Mouse (Mus musculus): ENCODE data around the gene Pepd.

The Pepd gene

DNA sequence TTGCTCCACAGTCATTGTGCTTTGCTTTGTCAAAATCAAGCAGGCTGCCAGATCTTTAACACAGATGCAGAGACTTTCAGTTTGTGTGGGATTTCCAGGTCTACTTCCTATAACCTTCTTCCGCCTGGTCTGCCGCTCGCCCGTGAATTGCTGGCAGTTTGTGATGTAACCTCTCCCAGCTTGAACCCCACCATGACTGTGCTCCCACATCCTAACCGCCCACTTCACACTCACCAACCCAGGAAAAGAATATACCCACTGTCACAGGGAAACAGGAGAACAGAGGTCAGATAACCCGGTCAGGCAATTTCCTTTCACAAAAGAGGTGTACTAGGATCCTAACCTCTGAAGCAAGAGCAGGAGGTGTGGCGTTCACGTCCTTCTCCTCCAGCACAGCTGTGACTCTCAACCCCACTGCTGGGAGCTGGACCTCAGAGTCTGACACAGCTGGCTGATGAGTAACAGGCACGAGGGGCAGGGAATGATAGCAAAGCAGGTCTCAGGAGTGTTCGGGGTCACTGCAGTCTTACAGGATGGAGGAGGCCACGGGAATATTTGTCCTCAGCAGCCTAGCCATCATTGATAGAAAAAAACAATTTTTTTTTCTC, 72.5 kb downstream of the Pepd start:
- no peak for DNase-seq

DNA sequence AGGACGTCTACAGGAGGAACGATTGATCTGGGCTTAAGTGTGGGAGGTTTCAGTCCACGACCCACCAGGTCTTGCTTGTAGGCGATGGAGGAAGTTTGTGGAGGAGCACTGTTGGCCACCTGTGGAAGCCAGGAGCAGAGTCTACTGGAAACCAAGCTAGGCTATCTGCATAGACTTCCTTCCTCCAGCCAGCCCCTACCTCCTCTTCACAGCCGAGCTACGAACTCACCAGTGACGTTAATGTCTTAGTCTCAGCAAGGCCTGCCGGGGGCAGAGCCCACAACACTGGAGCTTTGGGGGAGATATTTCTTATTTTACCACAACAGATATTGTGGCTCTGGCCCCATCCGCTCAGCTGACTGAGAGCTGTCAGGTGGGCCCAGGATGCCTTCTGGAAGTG, 73.0 kb downstream of the Pepd start:
- DNase-seq: no peak

DNA sequence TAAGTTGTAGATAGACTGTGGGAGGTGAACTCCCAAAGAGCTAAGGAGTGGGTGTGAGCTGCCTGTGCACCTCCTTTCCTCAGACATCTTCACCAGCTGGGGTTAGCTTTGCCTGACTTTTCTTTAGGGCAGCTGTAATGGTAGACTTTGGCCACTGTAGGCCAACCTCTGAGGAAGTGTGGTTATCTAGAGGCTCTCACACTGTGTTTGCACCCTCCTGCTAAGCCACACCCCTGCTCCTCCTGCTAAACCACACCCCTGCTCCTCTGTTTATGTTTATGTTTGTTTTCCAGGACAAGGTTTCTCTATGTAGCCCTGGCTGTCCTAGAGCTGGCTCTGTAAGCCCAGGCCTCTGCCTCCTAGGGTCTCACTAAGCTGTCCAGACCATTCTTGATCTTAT, 73.5 kb downstream of the Pepd start:
- no peak for DNase-seq

DNA sequence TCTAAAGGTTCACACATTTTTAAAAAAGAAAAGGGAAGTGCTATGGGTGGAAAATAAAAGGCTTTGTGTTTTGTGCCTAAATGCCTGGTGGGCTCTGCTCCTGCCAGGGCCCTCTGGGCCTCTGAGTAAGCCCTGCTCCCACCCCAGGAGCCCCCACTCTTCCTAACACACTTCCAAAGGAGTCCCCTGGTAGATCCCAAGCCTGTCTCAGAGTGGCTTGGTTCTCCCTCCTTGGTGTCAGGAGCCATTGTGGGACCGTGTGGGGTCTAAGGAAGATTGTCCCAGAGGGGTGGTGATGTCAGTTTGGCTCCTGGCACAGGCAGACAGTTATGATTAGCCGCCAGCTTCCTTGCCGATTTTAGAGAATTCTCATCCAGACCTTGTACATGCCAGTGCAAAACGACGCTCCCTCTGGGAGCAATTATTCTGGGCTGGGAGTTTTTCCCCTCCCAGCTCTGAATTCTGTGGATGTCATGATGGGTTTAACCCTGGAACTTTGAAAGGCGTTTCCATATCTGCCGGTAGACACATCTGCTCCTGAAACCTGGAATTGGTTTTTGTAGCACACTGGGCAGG, 74.5 kb downstream of the Pepd start:
- DNase-seq: no peak

DNA sequence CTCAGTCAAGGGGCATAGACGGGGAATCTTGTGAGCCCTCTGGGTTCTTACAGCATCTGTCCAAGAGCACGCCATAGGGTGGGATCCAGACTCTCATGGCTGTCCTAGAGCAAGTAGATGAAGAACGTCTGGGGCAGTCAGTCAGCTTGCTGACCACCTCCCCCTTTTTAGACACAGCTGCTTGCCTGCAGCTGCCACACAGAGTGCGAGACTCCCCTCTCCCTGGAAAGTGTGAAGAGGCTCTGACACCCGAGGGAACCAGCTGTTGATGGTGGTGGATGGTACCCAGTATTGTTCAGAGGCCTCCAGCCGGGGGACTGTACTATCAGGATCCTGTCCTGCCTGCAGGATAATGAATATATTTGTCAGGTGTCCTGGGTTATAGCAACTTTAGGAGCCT, 75.1 kb downstream of the Pepd start:
- no peak for DNase-seq

DNA sequence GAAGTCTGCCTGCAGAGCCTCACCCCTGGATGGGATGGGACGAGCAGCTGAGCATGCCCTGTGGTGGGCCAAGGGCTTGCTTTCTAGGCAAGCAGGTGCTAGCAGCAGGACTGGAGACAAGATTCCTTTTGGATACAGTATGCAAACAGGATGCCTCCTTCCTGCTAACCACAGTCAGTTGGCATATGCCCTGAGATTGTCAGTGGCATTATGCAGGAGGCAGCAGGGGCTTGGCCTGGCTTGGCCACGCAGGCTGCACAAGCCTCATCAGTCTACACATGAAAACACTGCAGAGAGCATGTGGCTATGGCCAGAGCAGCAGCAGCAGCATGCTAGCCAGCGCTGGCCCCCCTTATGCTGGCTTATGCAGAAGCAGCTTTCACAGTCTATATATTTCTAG, 76.3 kb downstream of the Pepd start:
- DNase-seq: no peak

DNA sequence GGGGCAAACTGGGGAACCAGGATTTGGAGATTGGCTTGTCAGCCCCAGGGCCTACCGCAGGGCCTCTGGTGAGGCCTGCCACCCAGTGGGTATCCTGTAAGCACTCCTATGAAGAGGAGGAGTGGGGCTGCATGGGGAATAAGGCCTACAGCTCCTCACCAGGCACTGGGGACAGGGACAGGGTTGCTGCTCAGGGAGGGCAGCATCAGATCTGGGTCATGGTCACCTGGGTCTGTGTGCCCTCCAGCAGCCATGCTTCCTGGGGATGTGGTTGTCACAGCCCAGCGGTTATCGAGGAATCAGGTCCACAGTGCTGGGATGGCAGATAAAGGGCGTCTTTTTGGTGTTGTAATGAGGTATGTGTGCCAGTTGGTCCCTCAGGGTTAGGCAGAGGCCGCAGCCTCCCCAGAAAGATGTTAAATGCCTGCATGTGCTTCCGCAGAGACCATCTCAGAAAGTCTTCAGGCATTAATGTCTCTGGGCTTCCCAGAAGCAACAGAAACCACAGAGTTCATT, 79.6 kb downstream of the Pepd start:
- DNase-seq: no peak

DNA sequence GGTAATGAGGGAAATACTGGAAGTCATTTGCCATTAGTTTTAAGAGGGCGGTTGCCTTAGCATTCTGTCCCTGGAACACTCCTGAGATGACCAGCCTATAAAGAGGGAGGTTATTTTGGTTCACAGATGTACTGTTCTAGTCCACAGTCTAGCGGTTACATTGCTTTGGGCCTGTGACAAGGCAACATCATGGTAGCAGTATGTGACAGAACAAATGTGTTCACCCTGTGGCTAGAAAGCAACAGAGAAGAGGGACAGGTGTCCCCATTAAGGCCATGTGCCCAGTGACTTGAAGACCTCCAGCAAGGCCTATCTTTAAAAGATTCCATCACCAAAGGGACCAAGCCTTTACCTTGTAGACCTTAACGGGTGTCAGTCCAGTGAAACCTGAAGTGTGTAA, 80.6 kb downstream of the Pepd start:
- no peak for DNase-seq

DNA sequence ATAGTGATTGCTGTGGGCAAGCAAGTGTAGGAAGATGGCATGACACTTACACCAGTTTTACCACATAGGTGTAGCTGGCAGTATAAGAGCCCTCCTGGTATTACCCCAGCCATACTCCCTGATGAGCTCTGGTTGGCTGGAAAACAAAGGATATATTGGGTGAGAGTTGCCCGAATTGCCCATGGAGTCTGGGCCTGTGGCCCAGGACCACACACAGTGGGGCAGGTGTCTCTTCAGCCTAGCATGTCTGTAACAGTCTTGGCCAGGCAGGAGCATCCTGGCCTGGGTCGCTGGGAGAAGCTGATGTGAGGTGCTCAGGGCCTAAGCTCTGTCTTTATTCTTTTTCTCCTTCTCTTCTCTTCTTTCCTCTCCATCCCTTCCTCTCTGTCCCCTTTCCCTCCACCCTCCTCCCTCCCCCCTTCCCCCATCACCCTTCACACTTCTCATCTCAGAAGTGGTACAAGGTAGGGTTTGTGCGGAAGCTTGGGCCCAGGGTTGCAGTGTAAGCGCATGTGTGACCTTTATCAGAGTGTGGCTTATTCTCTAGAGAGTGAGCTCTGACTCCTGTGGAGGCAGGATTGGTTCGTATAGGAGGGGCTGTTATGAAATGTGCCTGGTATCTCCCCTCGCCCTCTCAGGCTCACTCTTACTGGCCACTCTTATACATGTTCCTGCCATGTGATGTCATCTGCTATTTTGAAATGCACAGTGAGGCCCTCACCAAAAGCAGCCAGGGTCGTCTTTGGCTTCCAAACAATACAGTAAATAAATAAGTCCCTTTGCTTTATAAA, 83.9 kb downstream of the Pepd start:
- DNase-seq: no peak

DNA sequence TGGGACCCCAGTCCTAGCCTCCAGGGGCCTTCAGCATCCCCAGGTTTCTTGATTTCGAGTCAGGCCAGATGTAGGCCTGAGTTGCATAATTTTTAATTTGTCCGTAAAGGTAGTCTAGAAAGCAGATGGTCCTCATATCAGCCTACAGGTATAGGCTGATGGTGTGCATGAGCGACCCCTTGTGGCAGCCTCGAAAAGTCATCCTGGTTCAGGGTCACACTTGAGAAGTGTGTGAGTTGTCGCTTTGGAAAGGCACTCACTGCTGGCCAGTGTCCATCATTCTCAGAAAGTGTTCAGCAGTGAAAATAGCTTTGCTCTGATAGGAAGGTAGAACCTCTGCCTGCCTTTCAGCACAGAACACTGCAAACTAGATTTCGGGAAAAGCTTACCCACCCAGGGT, 88.7 kb downstream of the Pepd start:
- DNase-seq: peak in 1 of 2 experiments; percentile 49

DNA sequence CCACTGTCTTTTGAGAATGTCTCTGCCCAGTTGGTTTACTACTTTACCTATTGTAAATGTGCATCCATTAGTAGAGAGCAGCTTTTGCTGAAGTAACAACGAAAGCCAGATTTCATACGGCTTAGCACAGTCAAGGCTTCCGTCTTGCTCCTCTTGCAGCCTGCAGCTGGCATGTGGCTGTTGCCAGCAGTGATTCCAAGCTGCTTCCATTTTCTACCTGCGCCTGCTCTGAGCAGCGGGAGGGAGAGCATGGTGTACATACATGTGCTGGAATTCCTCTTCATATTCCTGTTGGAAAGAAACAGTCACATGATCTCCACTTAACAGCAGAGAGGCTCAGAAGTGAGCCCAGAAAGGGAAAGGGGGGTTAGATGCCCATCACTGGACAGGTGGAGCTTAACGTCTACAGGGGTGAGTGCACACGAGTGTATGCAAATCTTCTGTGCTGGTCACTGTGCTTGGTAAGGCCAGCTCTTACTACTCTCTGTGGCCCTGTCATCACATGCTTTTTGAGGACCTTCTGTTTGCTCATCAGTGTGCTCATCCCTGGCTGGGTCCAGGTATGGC, 91.1 kb downstream of the Pepd start:
- DNase-seq: no peak

DNA sequence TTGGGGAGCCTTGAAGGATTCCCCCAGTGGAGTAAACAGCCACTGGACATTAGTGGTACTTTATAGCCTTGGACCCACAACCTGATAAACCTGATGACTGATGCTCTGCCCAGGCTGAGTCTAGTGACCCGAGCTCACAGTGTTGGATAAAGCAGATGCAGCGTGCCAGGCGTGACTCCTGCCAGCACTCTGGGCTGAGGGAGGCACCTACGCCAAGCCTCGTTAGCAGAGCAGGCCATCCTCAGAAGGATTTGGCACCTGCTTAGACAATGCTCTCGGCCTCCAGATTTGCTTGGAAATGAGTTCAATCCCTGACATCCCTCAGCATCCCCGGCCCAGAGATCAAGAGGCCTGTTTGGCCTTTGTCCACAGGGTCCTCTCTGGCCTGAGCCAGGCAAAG, 94.5 kb downstream of the Pepd start:
- no peak for DNase-seq

DNA sequence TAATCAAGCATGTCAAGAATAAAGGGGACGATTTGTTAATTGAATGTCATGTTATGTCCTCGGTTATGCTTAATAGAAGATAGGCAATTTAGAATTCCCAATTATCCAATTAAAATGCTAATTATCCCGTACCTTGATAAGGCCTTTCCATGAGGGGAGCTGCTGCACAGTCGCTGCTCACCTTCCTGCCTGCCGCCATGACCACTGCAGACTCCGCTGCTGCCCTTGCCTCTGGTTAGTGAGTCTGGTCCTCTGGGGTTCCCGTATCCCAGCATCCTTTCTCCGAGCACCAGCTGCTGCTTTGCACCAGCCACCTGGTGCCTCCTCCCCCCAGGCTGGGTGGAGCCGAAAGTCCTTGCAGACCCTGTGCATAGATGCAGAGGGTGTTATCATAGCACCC, 101.0 kb downstream of the Pepd start:
- DNase-seq: no peak

DNA sequence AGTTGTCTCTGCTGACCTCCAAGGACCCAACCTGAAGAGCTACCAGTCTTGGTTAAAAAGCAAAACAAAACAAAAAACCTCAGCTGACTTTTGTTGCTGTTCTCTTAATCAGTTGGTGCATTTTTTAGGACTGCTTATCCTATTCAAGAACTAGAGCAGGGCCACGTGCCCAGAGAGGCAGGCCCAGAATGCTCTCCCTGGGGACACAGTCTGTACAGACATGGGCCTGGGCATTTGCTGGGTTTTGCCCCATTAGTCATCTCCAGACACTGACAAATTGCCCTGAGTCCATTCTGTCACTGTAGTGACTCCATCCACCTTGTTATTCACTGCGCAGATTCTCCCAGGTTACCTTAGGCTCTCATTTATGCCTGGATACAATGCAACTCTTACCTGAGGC, 103.1 kb downstream of the Pepd start:
- no peak for DNase-seq

DNA sequence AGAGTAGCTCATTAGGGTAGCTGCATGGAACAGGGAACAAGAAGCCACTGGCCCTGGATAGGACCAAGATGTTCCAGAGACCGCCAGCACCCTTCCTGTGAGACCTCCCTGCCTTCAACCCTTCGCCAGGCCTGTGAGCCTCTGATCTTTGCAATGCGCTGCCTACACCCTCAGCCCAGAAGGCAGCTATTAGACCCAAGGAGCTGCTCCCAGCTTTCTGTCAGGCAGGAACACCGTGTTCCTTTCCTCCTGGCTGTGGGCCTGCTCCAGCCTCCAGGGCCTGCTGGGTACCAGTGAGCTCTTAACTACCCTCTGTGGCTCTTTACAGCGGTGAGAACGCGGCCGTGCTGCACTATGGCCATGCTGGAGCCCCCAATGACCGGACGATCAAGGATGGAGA, 109.2 kb downstream of the Pepd start:
- DNase-seq: no peak

DNA sequence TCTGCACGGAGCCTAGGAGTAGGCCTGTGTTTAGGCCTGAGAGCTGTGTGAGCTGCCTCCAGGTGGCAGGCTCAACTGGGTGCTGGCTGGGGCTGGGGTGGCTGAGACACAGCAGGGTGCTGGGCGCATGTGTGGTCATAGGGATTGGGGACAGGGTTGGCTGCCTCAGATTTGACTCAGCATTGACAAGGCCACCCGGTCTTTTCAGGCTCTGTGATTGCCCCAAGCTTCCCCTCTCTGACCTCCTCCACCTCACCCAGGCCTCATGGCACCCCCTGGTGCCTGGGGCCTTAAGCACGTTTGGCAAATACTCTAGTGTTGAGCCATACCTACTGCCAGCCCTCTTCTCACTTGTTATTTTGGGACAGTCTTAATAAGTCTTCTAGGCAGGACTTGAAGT, 111.1 kb downstream of the Pepd start:
- no peak for DNase-seq

DNA sequence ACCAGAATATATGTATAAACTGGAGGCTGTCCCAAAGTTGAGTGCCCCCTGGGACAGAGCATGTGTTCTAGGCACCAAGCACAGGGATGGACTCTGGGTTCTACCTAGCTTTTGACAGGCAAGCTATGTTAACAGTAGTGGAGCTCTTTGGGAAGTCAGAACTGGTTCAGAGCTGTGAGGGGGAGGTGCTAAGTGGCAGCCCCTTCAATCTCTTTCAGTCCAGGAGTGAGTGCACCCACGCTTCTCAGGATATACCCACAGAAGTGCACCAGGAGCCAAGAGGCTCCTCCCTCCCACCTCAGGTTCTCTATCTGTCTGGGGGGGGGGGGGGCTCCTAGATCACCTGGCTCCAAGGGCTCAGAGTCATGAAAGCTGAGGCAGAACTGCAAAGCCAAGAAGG, 112.2 kb downstream of the Pepd start:
- no peak for DNase-seq

DNA sequence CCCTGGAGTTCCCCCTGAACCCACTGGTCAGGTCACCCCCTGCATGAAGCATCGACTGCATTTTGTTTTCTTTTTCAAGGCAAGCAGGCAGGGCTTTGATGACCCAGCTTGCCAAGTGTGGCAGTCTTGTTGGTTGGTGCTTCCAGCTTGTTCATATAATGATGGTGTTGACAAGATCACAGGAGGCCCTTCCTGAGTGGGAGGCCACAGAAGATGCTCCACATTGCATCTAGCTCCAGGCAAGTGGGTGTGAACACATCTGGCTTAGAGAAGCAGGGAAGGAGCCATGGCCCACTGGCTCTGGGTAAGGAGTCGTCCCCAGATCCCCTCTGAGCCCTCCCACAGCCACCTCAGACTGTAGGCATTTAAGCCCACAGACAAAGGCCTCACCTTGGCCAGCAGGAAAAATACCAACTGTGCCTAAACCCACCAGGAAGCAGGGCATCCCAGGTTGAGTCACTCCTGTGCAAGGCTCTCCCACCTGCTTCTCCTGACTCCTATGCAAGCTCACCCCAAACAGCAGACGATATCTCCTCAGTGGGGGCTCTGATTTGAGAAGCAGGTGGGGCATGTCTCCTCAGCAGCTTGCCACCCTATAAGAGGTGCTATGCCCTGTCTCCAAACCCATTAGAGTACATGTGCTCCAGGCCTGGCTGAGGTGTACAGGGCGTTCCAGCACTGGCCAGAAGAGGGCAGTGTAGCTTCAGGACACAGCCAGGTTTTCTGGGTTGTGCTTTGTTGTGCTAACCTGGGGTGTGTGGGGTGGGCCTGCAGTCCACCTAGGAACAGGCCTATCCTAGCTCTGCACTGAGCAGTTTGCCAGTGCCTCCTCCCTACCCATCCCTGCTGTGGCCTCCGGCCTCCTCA, 113.5 kb downstream of the Pepd start:
- peak; percentile 59 to 81 for DNase-seq

DNA sequence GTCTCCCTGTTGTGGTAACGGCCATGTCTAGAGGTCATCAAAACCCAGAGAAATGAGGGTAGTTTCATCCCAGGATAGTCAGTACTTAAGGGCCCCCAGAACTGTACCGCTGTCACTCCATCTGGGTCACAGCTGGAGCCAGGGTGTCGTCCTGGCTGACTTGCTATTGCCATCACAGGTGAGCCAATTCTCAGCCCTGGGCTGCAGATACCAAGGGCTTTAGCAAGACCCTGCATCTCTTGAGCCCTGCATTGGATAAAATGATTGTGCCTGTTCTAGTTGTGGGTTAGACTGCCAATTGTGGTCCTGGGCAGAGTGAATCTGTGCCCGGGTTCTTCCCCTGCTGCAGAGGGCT, 114.1 kb downstream of the Pepd start:
- DNase-seq: no peak

DNA sequence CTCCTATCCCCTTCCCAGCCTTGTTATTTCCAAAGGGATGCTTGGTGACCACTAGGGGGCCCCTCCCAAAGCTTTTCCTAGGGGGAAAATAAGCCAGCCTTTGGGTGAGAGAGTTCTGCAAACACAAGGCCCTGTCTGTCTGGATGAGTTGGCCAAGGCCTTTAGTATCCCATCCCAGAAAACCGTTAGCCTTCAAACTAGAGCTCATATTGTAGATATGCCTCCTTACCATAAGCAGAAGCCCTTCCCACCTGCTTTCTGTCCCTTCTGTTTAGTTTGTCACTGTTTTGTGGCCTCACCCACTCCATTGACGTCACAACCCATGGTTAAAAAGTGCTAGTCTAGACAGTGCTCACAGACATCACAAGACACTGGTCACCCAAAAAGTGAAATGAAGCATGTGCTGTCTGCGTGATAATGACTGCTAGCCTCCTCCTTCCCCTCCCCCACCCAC, 114.7 kb downstream of the Pepd start:
- peak; percentile 43 to 46 for DNase-seq

DNA sequence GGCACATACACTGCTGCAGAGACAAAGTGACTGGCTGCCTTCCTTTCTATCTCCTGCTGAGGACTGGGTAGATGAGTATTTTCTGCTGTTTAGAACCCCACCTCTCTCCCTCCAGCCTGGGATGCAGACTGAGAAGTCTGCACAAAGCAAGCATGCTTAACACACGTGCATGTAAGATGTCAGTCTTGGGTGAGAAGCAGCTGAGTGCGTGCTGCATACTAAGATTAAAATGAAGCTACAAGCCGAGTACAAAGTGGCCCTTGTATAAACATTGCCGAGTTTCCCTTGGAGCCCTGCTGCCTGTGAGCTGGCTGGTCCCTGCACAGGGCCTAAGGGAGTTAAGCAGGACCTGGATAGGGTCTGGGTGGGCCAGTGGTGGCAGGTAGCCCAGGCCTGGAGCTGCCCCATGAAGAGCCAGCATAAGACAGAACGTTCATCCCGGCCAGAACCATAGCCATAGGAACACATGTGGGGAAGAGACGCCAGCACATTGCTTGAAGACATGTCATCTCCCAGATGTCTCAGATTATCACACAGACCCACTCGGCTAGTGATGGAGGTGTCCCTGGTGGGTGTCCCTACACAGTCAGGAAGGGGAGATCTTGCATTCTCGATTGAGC, 115.7 kb downstream of the Pepd start:
- DNase-seq: no peak

DNA sequence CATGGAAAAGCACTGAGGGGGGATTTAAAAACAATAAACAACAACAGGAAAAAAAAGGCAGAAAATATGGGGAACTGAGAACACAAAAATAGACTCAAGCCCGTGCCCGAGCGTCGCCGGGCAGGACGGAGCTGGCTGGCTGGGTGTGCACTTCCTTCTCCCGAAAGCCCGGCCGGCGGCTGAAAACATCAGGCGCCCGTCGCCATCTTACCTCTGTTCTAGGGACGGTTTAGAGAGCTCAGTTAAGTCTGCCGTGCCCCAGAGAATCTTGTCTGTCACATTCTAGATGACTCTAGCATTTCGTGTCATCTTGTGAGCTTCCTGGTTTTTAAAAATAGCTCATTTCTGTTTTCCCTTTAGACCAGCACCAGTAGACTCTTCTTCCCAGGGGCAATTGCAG, 116.4 kb downstream of the Pepd start:
- DNase-seq: no peak

DNA sequence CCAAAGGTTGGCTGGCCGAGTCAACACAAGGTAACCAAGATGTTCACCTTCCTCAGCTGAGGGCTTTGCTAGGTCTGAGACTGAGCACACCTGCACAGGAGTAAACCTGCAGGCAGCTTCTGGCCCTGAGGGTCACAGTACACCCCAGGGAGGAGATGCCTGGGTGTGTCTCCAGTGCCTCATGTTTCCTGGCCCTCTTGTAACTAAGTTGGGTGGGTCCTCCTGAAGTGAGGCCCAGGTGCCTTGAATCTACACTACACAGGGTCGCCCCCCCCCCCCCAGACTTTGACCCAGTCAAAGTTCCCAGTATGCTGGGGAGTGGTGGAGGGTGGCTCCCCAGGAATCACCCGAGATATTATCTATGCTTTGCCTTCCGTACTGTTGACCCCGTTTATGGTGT, 117.0 kb downstream of the Pepd start:
- DNase-seq: no peak

All from kidney, adult 8-10 months (tissue).